Mouse (Mus musculus) neural tube, embryonic 14.5 days (tissue): ENCODE measurements around the gene H60b. TPM values are rescaled to one million over a fixed set of nuclear protein-coding genes. Genes with fewer than 3 reads are reported as not detected.
"Not testable (repeated sequence)": the region's sequence is repeated elsewhere in the genome, so short reads cannot be mapped to it uniquely, and the experiment has no call there.

ENCODE experiments used
- ATAC-seq: fragments of 200-750 bp; cut with Nextera tagmentation; 2 replicates; pipeline ENCODE4 v1.8.0; 2017; ENCODE audit warnings: low read depth, mild to moderate bottlenecking, moderate TSS enrichment, moderate library complexity
- H3K27ac ChIP-seq: fragments of 300-500 bp; sonication (generic); 2 replicates; pipeline ENCODE4 v1.5.1; 2014; ENCODE audit warnings: low read depth, mild to moderate bottlenecking, control low read depth, low read length, moderate library complexity, mixed read lengths
- H3K27me3 ChIP-seq: fragments of 300-500 bp; sonication (generic); 2 replicates; pipeline ENCODE4 v1.6.1; 2014; ENCODE audit warnings: low read length; ENCODE audit not compliant: control insufficient read depth, insufficient read depth
- H3K36me3 ChIP-seq: fragments of 300-500 bp; sonication (generic); 2 replicates; pipeline ENCODE4 v1.6.1; 2014; ENCODE audit warnings: low read length, mixed read lengths; ENCODE audit not compliant: control insufficient read depth, insufficient read depth
- H3K4me1 ChIP-seq: fragments of 300-500 bp; sonication (generic); 2 replicates; pipeline ENCODE4 v1.6.1; 2014; ENCODE audit warnings: low read length; ENCODE audit not compliant: control insufficient read depth, insufficient read depth
- H3K4me2 ChIP-seq: fragments of 300-500 bp; sonication (generic); 2 replicates; pipeline ENCODE4 v1.6.1; 2014; ENCODE audit warnings: mild to moderate bottlenecking, low read depth, low read length, control low read depth
- H3K4me3 ChIP-seq: fragments of 300-500 bp; sonication (generic); 2 replicates; pipeline ENCODE4 v1.5.1; 2014; ENCODE audit warnings: low read depth, low read length, control low read depth, mixed read lengths
- H3K9ac ChIP-seq: fragments of 300-500 bp; sonication (generic); replicated peaks from 2 replicates; pipeline ENCODE4 v1.6.1; 2014; ENCODE audit warnings: low read depth, mild to moderate bottlenecking, control low read depth, low read length, mixed read lengths
- H3K9me3 ChIP-seq: fragments of 300-500 bp; sonication (generic); 2 replicates; pipeline ENCODE4 v1.6.1; 2016; ENCODE audit warnings: low read length; ENCODE audit not compliant: control insufficient read depth
- WGBS: fragments of 180-500 bp; shearing (Covaris S2); extraction: QIAGEN DNeasy Blood & Tissue Kit; methylation state at CpG from one replicate; pipeline ENCODE4 v1.1.7; 2014; 5-methylcytosine and 5-hydroxymethylcytosine counted together
- polyA plus RNA-seq: library from polyadenylated mRNA; unstranded; fragments of >200 nt; fragmentation: Nextera tagmentation; extraction: Ambion mirVana; gene quantifications from 2 replicates; pipeline ENCODE4 v1.2.1, GENCODE M21; 2014

Gene H60b
- polyA plus RNA-seq, 1 experiment from 2014 or later = 0.37 TPM

DNA sequence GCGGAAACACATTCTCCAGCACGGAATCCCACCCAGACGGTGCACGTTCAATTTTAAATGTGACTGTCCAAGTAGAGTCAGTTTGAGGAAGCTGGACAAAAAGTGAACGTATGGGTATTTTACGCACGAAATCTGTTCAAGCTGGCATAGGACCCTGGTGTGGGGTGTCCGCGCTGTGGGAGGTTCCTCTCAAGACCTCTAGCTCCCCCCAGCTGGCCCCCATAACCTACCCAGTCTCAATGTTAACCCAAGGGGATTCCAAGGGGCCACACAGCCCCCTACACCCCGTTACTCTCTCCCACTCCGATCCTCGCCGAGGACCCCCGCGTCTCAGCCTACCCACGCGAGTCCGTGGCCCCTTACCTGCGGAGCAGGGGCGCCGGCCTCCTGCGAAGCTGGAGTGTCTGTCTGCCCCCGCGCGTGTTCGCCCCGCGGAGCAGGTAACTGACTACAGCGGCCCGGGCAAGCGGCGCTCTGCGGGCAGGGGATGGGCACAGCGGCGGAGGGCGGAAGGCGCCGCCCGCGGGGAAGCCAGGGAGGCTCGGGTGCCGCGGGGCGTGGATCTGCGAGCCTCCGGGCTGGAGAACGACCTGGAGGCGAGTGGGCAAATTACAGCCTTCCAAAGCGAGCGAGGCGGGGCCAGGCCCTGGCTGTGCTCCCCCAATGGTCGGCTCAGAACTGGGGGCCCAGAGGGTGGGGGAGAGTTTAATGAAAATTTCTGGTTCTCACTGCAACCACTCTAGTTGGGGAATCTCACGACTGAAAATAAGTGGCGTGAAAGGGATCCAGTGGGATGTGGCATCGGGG lies 7.1 kb upstream of the H60b start:
- not testable (repeated sequence) for ATAC-seq, H3K9ac ChIP-seq, H3K36me3 ChIP-seq, H3K4me3 ChIP-seq, H3K9me3 ChIP-seq, H3K27ac ChIP-seq, H3K4me2 ChIP-seq, H3K4me1 ChIP-seq
- WGBS = under 1% methylated on average over 54 of the region's 55 CpGs
- peaks cover 14% of the 10 kb centered on the region for H3K27me3 ChIP-seq

DNA sequence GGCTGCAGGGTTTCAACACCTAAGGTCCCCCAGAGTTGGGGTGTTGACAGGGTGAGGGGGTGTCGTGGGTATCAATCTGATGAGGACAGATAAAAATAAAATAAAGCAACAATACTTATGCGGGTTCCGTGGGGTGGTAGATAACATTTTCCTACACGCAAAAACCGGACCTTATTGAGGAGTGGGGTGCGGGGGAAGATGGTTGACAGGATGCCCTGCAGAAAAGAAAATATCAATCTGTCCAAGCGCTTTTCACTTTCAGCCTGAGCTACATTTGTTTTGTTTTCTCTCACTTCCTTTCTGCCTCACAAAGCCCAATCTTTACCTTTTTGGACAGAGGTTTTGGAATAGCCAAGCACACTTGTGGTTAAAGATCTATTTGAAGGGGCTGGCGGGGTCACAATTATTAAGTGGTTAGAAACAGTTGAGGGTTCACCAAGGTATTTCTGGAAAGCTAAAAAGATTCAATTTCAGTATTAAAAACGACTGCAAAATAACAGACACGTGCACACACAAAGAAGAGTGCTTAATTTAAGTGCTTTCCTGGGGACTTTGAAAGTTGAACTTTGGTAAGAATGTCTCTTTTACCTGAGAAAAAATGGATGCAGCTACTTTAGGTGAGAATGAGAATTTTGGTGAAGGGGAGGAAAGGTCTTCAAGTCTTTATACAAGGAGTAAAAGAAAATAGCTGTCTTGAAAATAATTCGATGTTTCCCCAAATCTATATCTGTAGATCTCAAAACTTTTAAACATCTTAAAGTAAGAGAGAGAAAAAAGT lies 6.3 kb upstream of the H60b start:
- 3% methylated on average over 11 of the region's 11 CpGs for WGBS

GRCm38 (mm10) chr10:22153147-22153690 lies 5.2 kb upstream of the H60b start:
- not testable (repeated sequence) for H3K27ac ChIP-seq, ATAC-seq, H3K9ac ChIP-seq, H3K4me2 ChIP-seq, H3K4me3 ChIP-seq, H3K4me1 ChIP-seq, H3K36me3 ChIP-seq, H3K9me3 ChIP-seq
- H3K27me3 ChIP-seq = peaks cover 26% of the 10 kb centered on the region
- 6% methylated on average over 7 of the region's 7 CpGs for WGBS

More for the DNA sequence above, 6.3 kb upstream of the H60b start:
- H3K27me3 ChIP-seq = peaks cover 22% of the 10 kb centered on the region
- not testable (repeated sequence) for H3K9me3 ChIP-seq, H3K4me1 ChIP-seq, H3K36me3 ChIP-seq, ATAC-seq, H3K27ac ChIP-seq, H3K4me3 ChIP-seq, H3K9ac ChIP-seq, H3K4me2 ChIP-seq

DNA sequence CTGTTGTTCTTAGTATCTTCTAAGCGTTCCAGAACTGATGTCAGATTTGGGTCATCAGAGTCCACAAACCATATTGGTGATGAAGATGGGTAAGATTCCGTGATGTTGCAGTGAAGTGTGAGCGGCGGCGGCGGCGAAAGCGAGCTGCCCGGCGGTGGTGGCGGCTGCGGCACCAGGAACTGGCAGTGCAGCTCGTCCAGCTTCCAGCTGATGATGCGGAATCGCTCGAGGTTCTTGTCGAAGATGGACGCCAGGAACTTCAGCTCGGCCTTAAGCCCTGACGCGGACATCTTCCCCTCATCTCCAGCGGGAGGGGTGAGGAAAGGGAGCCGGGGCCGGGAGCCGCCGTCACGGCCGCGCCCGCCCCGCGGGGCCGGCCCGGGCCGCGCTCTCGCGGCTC lies 4.3 kb upstream of the H60b start:
- not testable (repeated sequence) for H3K4me1 ChIP-seq, ATAC-seq, H3K36me3 ChIP-seq, H3K9me3 ChIP-seq, H3K9ac ChIP-seq, H3K27ac ChIP-seq
- under 1% methylated on average over 37 of the region's 38 CpGs for WGBS
- H3K4me2 ChIP-seq = peak overlapping the region; percentile 35; the same call in 1 of the 2 replicates
- peaks cover 28% of the 10 kb centered on the region for H3K27me3 ChIP-seq
- H3K4me3 ChIP-seq = 0 out of 2 replicates have a peak overlapping the region, but pooled peaks have one; percentile 22

DNA sequence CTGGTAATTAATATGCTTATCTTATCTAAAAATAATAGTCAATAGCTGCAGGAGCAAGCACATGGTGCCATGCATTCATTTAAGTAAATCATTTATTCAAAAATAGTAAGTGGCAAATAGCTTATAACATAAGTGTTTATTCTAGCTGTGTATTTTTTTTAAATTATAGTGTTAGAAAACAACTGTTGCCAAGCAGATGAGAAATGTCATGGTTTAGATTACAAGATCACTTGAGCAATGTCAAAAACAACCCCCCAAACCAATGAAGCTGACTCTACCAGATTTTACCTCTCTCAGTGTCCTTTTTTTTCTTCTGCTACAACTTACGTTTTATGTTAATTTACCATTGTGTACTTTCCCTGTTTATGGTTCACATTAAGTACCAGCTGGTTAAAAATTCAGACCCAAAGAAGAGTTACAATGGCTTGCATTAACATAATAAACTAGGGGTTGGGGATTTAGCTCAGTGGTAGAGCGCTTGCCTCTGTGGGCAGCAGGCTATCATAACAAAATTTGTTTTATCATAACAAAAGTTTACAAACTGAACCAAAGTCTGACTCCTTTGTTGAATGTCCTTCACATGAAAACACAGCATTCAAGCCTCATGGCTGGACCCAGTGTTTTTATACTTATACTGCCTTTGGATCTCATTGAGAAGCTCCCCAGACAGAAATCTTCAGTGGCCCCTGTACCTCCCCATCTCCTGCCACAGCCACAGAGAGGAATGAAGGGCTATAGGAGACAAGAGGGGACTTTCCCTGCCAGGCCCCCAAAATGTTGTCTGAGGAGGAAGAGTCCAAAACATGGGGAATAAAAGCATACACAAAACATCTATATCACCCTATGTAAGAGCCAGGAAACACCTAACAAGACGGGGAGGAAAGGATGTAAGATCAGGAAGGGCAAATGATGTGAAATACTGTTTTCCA lies 3.3 kb upstream of the H60b start:
- 0 out of 2 replicates have a peak, but pooled peaks cover 2% of the 10 kb centered on the region for H3K4me1 ChIP-seq
- 8% methylated on average over 3 of the region's 3 CpGs for WGBS
- H3K27me3 ChIP-seq = peaks cover 31% of the 10 kb centered on the region
- ATAC-seq = no peak
- no peaks in the 10 kb centered on the region for H3K36me3 ChIP-seq
- no peaks in the 10 kb centered on the region for H3K9me3 ChIP-seq
- H3K4me3 ChIP-seq = no peak overlapping the region
- no peak overlapping the region for H3K4me2 ChIP-seq
- H3K27ac ChIP-seq = no peak overlapping the region
- no peak overlapping the region for H3K9ac ChIP-seq

DNA sequence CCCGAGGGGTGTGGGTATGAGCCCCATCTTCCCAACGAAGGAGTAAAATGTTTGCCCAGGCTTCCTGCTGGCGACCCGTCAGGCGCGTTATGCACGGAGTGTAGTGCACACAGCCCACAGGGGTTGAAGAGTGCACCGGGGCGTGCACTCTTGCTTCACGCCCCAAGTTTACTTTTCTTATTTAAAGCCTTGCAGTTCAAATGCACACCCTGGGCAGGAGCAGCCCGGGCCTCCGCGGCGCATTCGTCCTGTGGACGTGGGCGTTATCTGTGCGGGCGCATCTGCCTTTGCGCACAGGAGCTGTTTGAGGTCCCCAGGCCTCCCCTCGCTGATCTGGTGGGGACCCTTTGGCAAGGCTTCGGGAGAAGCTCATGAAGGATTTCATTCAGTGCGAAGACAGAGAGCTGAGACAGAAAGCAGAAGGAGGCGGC lies 760 bp downstream of the H60b start:
- Histone ChIP-seq H3K27me3 (peaks cover 35% of the 10 kb centered on the region), H3K27ac (no peak overlapping the region), H3K36me3 (no peaks in the 10 kb centered on the region), H3K4me1 (0 out of 2 replicates have a peak, but pooled peaks cover 2% of the 10 kb centered on the region), H3K4me3 (no peak overlapping the region), H3K9ac (no peak overlapping the region), H3K4me2 (no peak overlapping the region; the same call in 1 of the 2 replicates), H3K9me3 (no peaks in the 10 kb centered on the region)
- peak; percentile 26; the same call in 1 of the 2 replicates for ATAC-seq
- WGBS = under 1% methylated on average over 24 of the region's 24 CpGs

- 1% methylated on average over 23 of the region's 23 CpGs for WGBS
- Histone ChIP-seq H3K4me3 (no peak overlapping the region), H3K4me2 (no peak overlapping the region), H3K27me3 (peaks cover 35% of the 10 kb centered on the region), H3K9me3 (no peaks in the 10 kb centered on the region), H3K36me3 (no peaks in the 10 kb centered on the region), H3K27ac (no peak overlapping the region), H3K9ac (no peak overlapping the region), H3K4me1 (0 out of 2 replicates have a peak, but pooled peaks cover 2% of the 10 kb centered on the region)
- ATAC-seq = no peak
These were observed 1.3 kb downstream of the H60b start for GRCm38 (mm10) chr10:22159581-22160140.

DNA sequence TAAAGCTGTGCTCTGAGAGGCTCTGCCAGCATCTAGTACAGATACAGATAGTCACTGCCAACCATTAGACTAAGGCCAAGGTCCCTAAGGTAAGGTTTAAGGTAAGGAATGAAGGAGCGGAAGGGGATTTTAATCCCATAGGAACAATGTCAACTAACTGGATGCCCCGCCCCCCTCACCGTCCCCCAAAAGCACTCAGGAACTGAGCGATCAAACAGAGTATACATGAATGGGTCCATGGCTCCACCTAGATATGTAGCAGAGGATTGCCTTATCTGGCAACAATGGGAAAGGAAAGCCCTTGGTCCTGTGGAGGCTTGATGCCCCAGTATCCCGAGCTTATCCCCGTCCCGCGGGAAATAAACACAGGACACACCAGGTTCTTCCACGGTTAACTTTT lies 4.9 kb downstream of the H60b start:
- peaks cover 11% of the 10 kb centered on the region for H3K27me3 ChIP-seq
- H3K9me3 ChIP-seq, H3K4me1 ChIP-seq, H3K36me3 ChIP-seq, H3K4me3 ChIP-seq, H3K27ac ChIP-seq, H3K9ac ChIP-seq, H3K4me2 ChIP-seq: not testable (repeated sequence)
- ATAC-seq = peak; percentile 38; the same call in 1 of the 2 replicates
- 11% methylated on average over 9 of the region's 9 CpGs for WGBS
